Mouse (Mus musculus): Measurements from ENCODE around the gene Krt18.

The Krt18 gene

DNA sequence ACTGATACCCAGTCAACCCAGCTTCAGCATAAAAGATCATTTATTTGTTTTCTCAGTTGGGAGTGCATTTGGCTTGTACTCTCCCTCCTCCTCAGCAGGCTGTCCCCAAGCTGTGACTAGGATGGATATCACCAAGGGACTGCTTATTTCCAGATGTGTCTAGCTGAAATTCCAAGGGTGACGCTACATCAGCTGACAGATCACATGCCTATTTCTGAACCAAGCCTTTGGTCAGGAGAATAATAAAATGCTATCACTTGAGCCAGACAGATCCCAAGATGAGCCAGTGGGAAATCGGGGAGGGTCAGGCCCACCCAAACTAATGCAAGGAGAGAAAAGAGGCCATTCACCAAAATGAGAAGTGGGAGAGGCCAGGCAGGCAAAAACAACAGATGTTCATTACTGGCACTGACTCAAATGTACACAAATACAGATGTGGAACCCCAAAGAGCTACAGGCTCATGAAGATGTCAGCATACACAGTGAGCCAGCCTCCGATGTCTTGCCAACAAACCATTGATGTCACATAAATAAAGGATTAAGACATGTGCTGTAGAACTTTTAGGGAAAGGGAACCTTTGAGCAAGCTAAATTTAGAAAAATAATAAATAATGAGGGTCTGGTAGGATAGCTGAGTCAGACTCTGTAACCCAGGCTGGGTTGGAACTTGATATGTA, 17.3 kb upstream of the Krt18 start:
- DNase-seq (ENCODE audit: low spot score in 2 of 2) = no peak

DNA sequence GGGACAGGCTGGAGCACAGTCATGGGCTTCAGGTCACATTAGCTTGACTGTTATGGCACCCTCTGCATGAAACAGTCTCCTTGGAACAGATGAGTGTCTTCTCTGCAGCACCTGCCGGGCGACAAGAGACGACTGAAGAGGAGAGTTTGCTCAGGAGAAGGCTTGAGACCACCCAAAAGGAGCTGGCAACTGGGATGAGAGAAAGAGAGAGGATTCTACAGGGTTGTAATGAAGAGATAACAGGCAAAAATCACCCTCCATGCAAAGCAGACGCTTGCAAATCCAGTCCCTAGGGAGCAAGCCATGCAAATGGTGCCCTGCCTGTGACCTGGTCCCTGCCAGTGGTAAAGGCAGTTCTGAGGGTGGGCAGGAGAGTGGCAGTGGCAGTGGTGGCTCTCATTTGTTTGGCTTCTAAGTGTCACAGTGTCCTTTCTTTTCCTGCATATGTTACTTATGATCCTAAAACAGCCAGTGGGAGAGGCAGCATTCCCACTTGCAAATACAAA, 15.7 kb upstream of the Krt18 start:
- no peak for DNase-seq (ENCODE audit: low spot score in 2 of 2)

DNA sequence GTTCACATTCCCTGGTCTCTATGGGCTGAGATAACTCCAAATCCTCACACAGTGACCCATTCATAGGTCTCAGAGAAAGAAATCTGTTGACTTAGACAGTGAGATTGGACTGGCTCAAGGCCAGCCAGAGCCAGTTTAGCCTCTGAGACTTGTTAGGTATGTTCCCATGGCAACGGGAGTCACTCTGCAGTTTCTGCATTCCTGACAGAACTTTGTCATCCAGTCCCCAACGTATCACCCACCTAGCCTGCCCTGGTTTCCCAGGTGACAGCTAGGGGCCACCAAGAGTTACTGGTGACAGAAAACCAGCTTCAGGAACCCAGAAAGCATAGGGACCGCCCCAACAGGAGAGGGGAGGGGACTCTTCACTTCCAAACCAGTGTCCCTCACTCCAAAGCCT, 14.3 kb upstream of the Krt18 start:
- peak in 1 of 2 experiments; percentile 8 for DNase-seq (ENCODE audit: low spot score in 2 of 2)

DNA sequence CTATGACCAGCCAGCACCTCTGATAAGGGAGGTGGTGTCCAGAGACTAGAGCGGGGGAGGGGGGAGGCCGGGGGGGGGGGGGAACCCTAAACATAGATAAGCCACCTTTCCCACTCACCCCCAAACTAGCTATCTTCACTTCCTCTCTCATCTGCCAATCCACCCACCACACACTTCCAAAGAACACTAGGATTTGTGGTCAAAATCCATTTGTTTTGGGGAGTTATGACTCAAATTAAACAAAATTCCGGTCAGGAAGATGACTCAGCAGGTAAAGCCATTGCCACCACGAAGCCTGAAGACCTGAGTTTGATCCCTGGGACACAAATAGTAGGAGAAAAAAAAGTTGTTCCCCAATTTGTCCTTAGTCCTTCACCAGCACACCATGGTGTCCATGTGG, 13.1 kb upstream of the Krt18 start:
- no peak for DNase-seq (ENCODE audit: low spot score in 2 of 2)

DNA sequence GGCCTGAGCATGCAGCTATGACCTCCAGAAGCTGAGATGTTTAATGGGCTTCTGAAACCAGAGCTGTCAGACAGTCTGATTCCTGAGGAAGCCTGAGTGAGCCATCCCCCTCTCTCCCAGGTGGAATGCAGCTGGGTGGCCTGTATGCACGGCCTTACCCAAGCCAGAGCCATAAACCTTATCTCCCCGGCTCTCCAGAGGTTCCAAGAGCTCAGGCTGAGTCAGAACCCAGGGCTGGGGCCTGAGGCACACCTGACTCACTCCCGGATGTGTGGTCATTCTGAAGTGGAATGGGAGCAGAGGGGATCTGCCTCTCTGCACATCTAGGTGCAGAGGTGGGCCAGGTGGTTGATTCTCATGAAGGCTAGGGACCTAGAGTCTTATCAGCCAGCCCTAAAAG, 11.9 kb upstream of the Krt18 start:
- no peak for DNase-seq (ENCODE audit: low spot score in 2 of 2)

DNA sequence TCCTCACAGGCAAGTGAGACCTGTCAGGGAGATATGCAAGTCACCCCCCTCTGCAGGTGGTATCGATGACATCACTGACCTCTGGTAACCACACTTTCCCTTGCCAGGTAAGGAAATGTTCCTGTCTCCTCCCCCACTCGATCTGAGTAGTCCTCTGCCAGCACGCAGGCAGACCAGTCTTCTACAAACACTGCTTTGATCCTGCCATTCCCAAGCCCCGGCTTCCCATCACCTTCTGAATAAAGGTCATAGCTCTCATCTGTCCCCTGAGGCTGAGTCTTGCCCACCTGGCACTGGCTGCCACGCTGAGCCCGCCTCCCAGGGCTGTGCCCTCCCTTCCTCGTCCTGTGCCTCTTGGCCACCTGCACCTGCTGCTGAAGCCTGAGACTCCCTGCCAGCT, 11.2 kb upstream of the Krt18 start:
- DNase-seq (ENCODE audit: low spot score in 2 of 2) = no peak

DNA sequence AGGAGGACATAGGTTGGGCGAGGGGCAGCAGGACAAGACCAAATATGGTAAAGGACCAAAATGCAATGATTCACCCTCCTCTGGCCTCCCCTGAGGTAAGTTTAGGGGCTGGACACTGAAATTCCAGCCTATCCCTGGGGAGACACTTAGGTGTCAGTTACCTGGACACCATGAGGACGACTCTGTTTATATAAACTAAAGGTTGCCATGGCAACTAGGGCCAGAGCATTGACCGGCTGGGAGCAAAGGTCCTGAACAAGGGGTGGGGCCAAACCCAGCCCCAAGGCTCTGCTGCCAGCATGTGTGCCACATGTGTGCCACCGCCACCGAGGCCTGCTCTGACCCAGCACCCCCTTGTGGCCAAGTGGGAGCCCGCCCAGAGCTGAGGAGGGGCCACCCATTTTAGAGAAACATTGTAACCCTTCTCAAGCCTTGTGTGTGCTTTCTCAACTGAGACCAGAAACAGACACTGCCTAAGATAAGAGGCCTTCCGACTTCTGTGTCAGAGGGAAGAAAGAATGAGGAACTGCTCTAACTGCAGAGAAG, 10.0 kb upstream of the Krt18 start:
- DNase-seq (ENCODE audit: low spot score in 2 of 2) = no peak

DNA sequence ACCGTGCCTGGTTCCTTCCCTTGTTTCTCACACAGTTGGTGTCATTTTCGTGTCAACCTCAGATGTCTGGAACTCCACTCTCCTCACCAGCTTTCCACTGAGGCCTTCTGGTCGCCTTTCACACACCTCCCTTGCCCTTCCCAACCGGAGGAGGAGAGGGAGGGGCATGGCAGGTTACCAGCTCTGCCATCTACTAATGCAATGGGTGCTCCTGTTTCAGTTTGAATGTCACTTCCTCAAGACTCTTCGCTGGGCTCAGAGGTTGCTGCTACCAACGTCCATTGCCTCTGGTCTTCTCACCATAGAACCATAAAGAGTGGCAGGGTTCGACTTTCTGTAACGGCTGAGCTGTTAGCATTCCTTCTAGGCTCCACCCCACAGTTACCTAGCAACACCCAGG, 5.5 kb upstream of the Krt18 start:
- DNase-seq (ENCODE audit: low spot score in 2 of 2) = no peak

DNA sequence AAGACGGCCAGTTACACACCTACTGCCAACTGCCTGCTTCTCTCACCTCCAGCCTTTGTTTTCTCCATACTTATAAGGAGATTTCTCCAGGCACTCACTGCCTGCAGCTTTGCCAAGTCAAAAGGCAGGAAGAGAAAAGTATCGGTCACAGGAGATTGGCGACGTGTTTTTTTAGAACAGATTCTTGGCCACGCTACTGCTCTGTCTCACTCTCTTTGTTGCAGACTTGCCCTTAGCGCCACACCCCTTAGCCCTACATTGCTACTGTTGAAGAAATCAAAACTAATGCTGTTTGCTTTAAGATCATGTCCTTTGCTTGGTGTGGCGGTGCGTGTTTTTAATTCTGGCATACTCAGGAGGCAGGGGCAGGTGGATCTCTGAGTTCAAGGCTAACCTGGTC, 4.1 kb upstream of the Krt18 start:
- no peak for DNase-seq (ENCODE audit: low spot score in 2 of 2)

DNA sequence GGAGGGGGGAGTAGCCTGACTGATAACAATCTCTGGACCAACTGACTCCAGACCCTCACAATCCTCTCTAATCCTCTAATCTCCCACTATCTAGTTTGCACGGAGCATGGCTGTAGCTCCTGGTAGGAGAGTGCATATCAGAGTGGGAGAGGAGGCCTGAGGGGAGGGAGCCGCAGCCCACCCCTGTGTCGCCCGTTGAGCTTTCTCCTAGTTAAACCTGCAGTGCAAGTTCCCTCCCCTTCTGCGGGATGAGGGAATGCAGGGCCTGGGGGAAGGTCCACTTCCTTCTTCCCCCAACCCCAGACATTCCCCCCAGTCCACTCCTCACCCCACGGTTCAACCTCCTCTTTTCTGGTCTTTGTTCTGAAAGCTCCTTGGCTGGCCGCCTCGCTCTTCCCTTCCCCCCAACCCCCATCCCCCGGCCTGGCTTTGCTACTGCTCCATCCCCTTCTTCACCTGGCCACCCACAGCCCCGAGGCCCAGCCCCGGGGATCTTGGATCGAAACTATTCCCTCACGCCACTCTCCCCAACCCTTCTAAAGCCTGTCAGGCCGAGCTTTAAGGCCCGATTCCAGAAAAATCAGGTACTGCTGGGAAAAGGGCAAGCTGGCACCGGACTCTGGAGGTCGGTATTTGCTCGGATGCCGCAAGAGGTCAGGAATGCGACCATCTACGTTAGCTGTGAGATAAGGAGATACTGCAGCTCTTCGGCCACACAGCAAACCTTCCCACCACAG, 2.7 kb upstream of the Krt18 start:
- DNase-seq (ENCODE audit: low spot score in 2 of 2) = no peak

DNA sequence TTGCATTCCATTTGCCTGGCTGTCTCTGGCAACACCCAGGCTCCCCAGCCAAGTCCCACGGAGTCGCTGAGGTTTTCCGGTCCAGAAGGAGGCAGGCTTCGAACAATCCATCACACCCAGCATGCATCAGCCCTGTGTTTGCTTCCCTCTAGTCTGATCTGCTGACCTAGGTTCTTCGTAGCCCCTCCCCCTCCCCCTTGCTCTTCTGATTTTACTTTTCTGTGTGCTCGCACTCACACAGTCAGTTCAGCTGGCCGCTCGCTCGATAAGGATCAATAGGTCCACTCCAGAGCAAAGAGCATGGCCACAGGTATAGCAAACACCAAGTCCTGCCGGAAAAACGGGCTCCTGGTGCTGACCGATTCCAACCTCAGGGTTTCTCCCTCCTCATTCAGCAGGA, 1.6 kb upstream of the Krt18 start:
- DNase-seq (ENCODE audit: low spot score in 2 of 2) = no peak

DNA sequence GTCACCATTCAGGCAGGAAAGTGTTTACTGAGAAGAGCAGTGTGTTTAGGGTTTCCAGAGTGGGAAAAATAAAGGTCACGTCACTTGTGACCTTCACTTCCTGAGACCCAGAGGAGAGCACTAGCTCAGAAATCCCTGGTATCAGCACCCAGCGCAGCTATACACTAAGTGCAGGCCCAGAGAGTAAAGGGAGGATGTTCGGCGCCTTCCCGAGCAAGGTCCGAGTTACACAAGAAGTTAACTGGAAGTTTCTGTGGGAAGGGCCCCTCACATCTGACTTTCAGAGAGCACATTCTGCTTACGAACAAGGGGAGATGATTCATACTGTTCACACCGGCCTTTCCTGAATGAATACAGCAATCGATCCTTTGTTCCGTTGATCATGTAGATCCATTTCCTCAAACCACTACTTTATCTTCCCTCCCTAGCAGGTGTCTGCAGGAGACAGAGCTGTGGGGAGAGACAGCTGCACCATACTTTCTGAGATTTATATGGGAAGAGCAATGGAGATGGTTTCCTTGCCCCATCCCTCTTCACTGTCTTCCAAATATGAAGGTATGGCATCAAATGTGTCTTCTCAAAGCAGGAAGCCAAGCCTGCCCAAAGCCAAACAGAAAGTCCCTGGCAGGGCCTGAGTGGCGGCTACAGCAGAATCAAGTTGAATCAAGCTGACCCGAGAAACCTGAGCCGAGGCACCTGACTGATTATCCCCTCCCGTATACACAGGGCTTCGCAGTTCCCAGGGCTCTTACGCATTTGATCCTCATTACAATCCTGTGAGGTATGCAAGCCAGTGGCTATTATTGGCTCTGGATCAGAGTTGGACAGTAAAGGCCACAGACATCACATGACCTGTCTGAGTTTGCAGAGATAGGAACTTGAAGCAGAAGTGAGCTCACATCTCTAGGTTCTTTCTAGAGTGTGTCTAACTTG, 6.4 kb downstream of the Krt18 start:
- no peak for DNase-seq (ENCODE audit: low spot score in 2 of 2)

DNA sequence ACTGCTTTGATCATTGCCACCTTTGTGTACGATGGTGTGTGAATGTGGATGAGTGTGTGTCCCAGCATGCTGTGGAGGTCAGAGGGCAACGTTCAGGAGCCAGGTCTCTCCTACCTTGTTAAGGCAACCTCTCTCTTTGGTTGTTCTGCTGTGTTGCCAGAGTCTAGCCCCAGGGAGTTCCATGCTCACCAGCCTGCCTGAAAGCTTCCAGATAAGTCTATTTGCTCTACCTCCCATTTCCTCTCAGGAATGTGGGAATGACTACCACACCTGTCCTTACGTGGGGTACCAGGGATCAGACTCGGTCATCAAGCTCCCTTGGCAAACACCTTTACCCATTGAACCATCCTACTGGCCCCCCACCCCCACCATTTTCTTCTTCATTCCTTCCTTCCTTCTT, 12.3 kb downstream of the Krt18 start:
- no peak for DNase-seq (ENCODE audit: low spot score in 2 of 2)

DNA sequence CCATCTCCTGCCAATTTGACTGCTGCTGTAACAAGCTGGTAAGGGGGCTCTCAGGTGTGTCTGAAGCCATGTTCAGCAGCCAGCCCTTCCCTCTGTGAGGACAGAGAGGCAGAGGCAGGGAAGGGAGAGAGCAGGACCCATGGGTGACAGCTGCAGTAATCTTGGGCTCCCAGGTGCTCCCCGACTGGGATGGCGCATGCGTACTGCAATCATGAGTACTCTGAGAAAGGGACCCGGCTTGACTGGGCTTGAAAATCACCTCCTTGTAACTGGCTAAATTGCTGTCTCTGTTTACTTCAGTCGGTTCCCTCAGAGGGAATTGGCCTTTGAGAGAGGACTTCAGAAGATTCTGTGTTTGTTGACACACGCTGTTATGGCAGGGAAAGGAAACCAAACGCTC, 14.0 kb downstream of the Krt18 start:
- DNase-seq (ENCODE audit: low spot score in 2 of 2) = no peak

DNA sequence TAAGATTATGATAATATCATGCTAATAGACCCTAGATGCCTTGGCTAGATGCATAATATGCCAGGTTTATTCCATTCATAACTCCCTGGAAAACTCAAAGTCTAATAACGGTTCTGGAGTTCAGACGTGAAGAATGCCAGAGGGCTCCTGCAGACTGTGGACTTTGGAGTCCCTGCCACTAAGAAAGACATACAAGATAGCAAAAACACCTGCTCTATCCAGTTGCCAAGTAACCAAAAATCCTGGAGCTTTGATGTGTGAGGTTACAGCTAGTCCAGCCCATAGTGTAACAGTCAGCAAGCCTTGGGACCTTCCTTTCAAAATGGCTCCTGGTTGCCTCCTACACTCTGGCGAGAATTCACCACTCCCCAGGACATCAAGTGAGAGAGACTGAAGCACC, 16.8 kb downstream of the Krt18 start:
- DNase-seq (ENCODE audit: low spot score in 2 of 2) = no peak

DNA sequence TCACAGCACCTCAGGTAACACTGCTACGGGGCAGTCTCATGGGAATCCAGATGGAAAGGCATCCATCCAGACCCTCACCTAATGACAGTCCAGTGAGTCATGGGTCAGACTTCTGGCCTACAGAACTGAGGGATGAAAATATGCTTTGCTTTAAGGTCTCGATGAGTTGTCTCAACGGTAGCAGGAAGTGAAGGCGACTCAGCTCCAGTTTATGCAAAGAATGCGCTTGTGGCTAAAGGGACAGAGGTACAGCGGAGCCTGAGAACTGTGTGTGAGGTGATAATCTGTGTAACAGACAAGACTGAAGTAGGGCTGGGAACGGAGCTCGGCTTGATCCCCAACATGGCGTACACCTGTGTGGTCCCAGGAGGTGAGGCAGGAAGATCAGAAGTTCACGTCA, 17.7 kb downstream of the Krt18 start:
- DNase-seq (ENCODE audit: low spot score in 2 of 2) = no peak

DNA sequence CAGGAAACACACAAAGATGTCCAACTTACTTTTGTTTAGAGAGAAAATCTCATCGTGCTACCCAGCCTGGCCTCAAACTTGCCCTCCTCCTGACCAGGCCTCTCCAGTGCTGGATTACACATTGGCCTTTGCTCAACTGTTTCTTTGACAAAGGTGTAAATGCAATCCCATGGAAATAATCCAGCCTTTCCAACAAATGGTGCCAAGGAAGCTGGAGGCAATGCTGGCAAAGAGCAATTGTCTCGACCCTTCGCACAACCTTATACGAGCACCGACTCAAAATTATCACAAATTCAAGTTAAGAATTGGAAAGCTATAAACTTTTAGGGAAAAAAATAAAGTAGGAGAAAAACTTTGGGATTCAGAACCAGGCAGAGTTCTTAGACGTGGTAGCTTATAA, 20.0 kb downstream of the Krt18 start:
- no peak for DNase-seq (ENCODE audit: low spot score in 2 of 2)

DNA sequence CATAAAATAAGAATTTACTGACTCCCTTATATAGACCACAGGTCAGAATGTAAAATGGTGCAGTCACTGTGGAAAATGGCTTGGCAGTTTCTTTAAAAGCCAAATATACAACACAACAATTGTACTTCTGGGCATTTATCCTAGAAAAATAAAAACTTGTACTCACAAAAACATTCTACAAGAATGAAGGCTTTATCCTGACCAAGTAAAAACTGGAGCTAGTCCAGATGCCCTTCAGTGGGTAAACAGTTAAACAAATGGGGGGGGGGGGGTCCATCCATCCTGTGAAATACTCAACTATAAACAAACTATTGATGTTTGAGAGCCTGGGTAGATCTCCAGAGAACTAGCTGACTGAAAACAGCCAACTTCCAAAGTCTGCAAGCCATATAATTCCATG, 21.9 kb downstream of the Krt18 start:
- DNase-seq (ENCODE audit: low spot score in 2 of 2) = no peak

DNA sequence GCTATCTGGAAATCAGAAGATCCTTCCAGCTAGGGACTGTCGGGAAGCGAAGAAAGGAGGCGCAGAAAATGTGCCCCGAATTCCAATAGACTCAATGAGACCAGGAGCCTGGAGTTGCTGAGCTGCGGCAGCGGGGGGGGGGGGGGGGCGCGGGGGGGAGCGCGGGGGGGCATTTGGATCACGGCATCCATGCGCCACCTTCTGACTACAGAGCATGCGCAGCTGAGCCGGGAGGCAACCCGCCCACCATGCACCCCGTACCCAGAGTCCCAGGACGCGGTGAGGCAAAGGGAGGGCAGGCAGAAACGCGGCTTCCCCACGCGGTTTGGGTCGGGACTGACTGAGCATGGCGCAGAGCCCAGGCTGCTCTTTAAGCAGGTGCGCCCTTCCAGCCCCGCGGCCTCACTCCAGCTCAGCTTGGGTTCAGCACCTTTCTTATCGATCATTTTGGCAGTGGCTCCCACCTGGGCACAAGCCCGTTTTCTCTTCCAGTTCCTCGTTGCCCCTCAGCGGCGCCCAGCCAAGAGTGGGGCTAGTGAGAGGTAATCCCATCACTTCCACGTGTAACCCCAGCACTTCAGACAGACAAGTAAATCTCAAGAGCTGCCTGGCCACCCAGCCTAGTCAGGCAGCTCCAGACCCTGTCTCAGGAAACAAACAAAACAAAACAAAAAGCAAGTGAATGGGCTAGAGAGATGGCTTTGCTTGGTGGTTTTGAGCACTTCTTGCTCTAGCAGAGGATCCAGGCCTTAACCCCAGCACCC, 24.1 kb downstream of the Krt18 start:
- DNase-seq (ENCODE audit: low spot score in 2 of 2) = peak in 1 of 2 experiments; percentile 52

DNA sequence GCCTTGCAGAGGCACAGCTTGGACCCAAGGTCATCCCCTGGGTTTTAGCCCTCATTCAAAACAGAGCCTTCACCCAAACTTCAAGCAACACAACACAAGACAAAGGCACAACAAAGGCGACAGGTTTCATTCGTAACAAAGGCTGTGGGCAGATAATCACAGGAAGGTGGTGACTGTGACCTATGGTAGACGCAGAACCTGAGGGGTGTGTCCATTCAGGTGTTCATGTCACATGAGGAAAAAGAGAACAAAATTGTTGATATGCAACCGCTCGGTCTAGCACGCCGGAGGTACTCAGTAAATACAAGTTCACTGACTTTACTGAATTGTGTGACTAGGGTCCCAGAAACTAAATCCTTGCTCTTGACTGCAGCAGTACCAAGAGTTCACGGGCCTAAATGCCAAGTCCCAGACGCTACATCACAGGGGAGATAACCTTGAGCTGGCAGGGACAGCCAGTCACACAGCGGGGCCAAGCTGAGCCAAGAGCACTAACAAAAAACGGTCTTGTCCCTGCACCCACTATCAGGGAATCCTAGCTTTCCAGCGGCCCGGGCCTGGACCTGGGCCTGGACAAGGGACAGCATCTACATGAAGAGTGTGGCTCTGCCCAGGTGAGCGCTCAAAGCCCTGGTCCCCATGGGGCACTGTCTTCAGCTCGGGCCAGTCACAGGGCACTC, 28.7 kb downstream of the Krt18 start:
- DNase-seq (ENCODE audit: low spot score in 2 of 2) = no peak
